Mouse (Mus musculus): ENCODE measurements around the gene Trpc4.

Trpc4 gene

GRCm38 (mm10) chr3:54155639-54156315, at the start of gene Trpc4:
Trpc4 (plus strand) TSS chr3:54156035.
- DNase-seq (ENCODE audit: low read depth, low spot score): no peak

- DNase-seq (ENCODE audit: low read depth, low spot score): no peak
These were observed 44.3 kb upstream of the Trpc4 start for GRCm38 (mm10) chr3:54111489-54111888.

- DNase-seq (ENCODE audit: low read depth, low spot score): no peak
These were observed 20.5 kb upstream of the Trpc4 start for GRCm38 (mm10) chr3:54135376-54135775.

- DNase-seq (ENCODE audit: low read depth, low spot score): no peak
These were observed 14.5 kb upstream of the Trpc4 start for GRCm38 (mm10) chr3:54141376-54141775.

GRCm38 (mm10) chr3:54154844-54155638, 794 bp upstream of the Trpc4 start:
- no peak for DNase-seq (ENCODE audit: low read depth, low spot score)

- peak; percentile 23 for DNase-seq (ENCODE audit: low read depth, low spot score)
These were observed 623 bp downstream of the Trpc4 start for GRCm38 (mm10) chr3:54156316-54157000.

GRCm38 (mm10) chr3:54170701-54171100, 14.9 kb downstream of the Trpc4 start:
- no peak for DNase-seq (ENCODE audit: low read depth, low spot score)

GRCm38 (mm10) chr3:54177296-54177695, 21.5 kb downstream of the Trpc4 start:
- no peak for DNase-seq (ENCODE audit: low read depth, low spot score)

- DNase-seq (ENCODE audit: low read depth, low spot score): no peak
These were observed 35.3 kb downstream of the Trpc4 start for GRCm38 (mm10) chr3:54190932-54191668.

GRCm38 (mm10) chr3:54201231-54201630, 45.4 kb downstream of the Trpc4 start:
- no peak for DNase-seq (ENCODE audit: low read depth, low spot score)

- DNase-seq (ENCODE audit: low read depth, low spot score): no peak
These were observed 48.6 kb downstream of the Trpc4 start for GRCm38 (mm10) chr3:54204386-54204785.

GRCm38 (mm10) chr3:54210112-54210511, 54.3 kb downstream of the Trpc4 start:
- no peak for DNase-seq (ENCODE audit: low read depth, low spot score)

GRCm38 (mm10) chr3:54211441-54211840, 55.6 kb downstream of the Trpc4 start:
- DNase-seq (ENCODE audit: low read depth, low spot score): no peak

- DNase-seq (ENCODE audit: low read depth, low spot score): no peak
These were observed 66.7 kb downstream of the Trpc4 start for GRCm38 (mm10) chr3:54222549-54222948.

- no peak for DNase-seq (ENCODE audit: low read depth, low spot score)
These were observed 72.6 kb downstream of the Trpc4 start for GRCm38 (mm10) chr3:54228463-54228862.

- no peak for DNase-seq (ENCODE audit: low read depth, low spot score)
These were observed 83.1 kb downstream of the Trpc4 start for GRCm38 (mm10) chr3:54238891-54239290.

GRCm38 (mm10) chr3:54239426-54239825, 83.6 kb downstream of the Trpc4 start:
- no peak for DNase-seq (ENCODE audit: low read depth, low spot score)

- DNase-seq (ENCODE audit: low read depth, low spot score): no peak
These were observed 87.3 kb downstream of the Trpc4 start for GRCm38 (mm10) chr3:54243136-54243535.

- DNase-seq (ENCODE audit: low read depth, low spot score): no peak
These were observed 89.1 kb downstream of the Trpc4 start for GRCm38 (mm10) chr3:54244729-54245465.

- DNase-seq (ENCODE audit: low read depth, low spot score): no peak
These were observed 90.6 kb downstream of the Trpc4 start for GRCm38 (mm10) chr3:54246416-54246815.

GRCm38 (mm10) chr3:54249311-54249710, 93.5 kb downstream of the Trpc4 start:
- no peak for DNase-seq (ENCODE audit: low read depth, low spot score)

All from R1 (cell line).